Mouse (Mus musculus) lung, postnatal 14 days (tissue): ENCODE results near the gene Eogt.

Source experiments
- DNase-seq: peaks from one replicate; pipeline ENCODE4 v3.0.0; 2021

Gene Eogt

GRCm38 (mm10) chr6:97104264-97104852 is 44.6 kb downstream of the Eogt start:
- no peak for DNase-seq

- DNase-seq = no peak
Observed at GRCm38 (mm10) chr6:97101958-97102702, 46.9 kb downstream of the Eogt start.

- no peak for DNase-seq
Observed at GRCm38 (mm10) chr6:97101190-97101957, 47.6 kb downstream of the Eogt start.

- DNase-seq = no peak
Observed at GRCm38 (mm10) chr6:97082336-97082735, 66.6 kb downstream of the Eogt start.

- no peak for DNase-seq
Observed at GRCm38 (mm10) chr6:97080016-97080415, 69.0 kb downstream of the Eogt start.

GRCm38 (mm10) chr6:97060074-97060681 is 88.8 kb downstream of the Eogt start, which contains the start of gene Fam19a4:
TSS of gene Fam19a4 (minus strand) at chr6:97060413.
- peak; percentile 30 for DNase-seq
